Mouse (Mus musculus): ENCODE measurements around the gene Rlbp1.

GRCm38 (mm10) chr7:79333419-79333818 lies 53.4 kb downstream of the Rlbp1 start:
- TF ChIP-seq CTCF (IDR thresholded peaks at IDR 0.05; ENCODE audit: low read depth, low read length) (no peak), POLR2A (IDR thresholded peaks at IDR 0.05; ENCODE audit: insufficient read depth, low read length) (no peak), EP300 (IDR thresholded peaks at IDR 0.05; ENCODE audit: insufficient read depth, low read depth, low read length) (no peak)
